Mouse (Mus musculus) kidney, postnatal 0 days (tissue): ENCODE measurements around the gene Zmym1. TPM values are rescaled to one million over a fixed set of nuclear protein-coding genes. Genes with fewer than 3 reads are reported as not detected.

ENCODE experiments used
- ATAC-seq: fragments of 200-750 bp; cut with Nextera tagmentation; replicated peaks from 2 replicates; pipeline ENCODE4 v1.8.0; 2017; ENCODE audit warnings: low read depth, moderate number of reproducible peaks, moderate TSS enrichment, moderate library complexity; ENCODE audit not compliant: low FRiP score
- DNase-seq: peaks from one replicate; pipeline ENCODE4 v3.0.0-alpha.2; 2016; ENCODE audit warnings: low spot score
- H3K27ac ChIP-seq: fragments of 300-500 bp; sonication (generic); 2 replicates; pipeline ENCODE4 v1.5.1; 2014; ENCODE audit warnings: mild to moderate bottlenecking
- H3K27me3 ChIP-seq: fragments of 300-500 bp; sonication (generic); 2 replicates; pipeline ENCODE4 v1.6.1; 2014; ENCODE audit warnings: low read length, mixed read lengths; ENCODE audit not compliant: insufficient read depth
- H3K36me3 ChIP-seq: fragments of 300-500 bp; sonication (generic); 2 replicates; pipeline ENCODE4 v1.6.1; 2014; ENCODE audit warnings: low read length, mixed read lengths; ENCODE audit not compliant: insufficient read depth
- H3K4me1 ChIP-seq: fragments of 300-500 bp; sonication (generic); replicated peaks from 2 replicates; pipeline ENCODE4 v1.6.1; 2014; ENCODE audit warnings: antibody characterized with exemption, low read length, mixed read lengths; ENCODE audit not compliant: insufficient read depth
- H3K4me2 ChIP-seq: fragments of 300-500 bp; sonication (generic); 2 replicates; pipeline ENCODE4 v1.6.1; 2014; ENCODE audit warnings: mild to moderate bottlenecking, low read length, moderate library complexity, mixed read lengths
- H3K4me3 ChIP-seq: fragments of 300-500 bp; sonication (generic); replicated peaks from 2 replicates; pipeline ENCODE4 v1.5.1; 2014; ENCODE audit warnings: low read depth, low read length
- H3K9ac ChIP-seq: fragments of 300-500 bp; sonication (generic); 2 replicates; pipeline ENCODE4 v1.6.1; 2014; ENCODE audit warnings: low read depth, low read length
- H3K9me3 ChIP-seq: fragments of 300-500 bp; sonication (generic); replicated peaks from 2 replicates; pipeline ENCODE4 v1.6.1; 2016; ENCODE audit warnings: low read length, inconsistent platforms, mixed read lengths
- CTCF ChIP-seq: IDR thresholded peaks from 2 replicates; pipeline ENCODE4 v1.5.1; 2016; ENCODE audit warnings: antibody characterized with exemption, low read depth, mild to moderate bottlenecking, moderate library complexity
- WGBS: fragments of 180-500 bp; shearing (Covaris S2); extraction: QIAGEN DNeasy Blood & Tissue Kit; methylation state at CpG from one replicate; pipeline ENCODE4 v1.1.7; 2014; 5-methylcytosine and 5-hydroxymethylcytosine counted together
- polyA plus RNA-seq: library from polyadenylated mRNA; unstranded; fragments of >200 nt; fragmentation: Nextera tagmentation; extraction: Ambion mirVana; gene quantifications from 2 replicates; pipeline ENCODE4 v1.2.1, GENCODE M21; 2015

Gene Zmym1
- polyA plus RNA-seq, 1 experiment from 2014 or later = 12.6 TPM

GRCm38 (mm10) chr4:127054522-127055198 lies 6.3 kb downstream of the Zmym1 start:
- TF ChIP-seq CTCF = peak; percentile 45
- H3K4me3 ChIP-seq = no peak overlapping the region
- ATAC-seq (no peak), DNase-seq (no peak)
- H3K36me3 ChIP-seq = peaks cover 11% of the 10 kb centered on the region; the same call in 1 of the 2 replicates
- no peaks in the 10 kb centered on the region for H3K9me3 ChIP-seq
- WGBS = 84% methylated on average over 7 of the region's 7 CpGs
- no peaks in the 10 kb centered on the region for H3K4me1 ChIP-seq
- H3K27me3 ChIP-seq = no peaks in the 10 kb centered on the region
- H3K4me2 ChIP-seq = no peak overlapping the region
- no peak overlapping the region for H3K27ac ChIP-seq
- no peak overlapping the region for H3K9ac ChIP-seq

DNA sequence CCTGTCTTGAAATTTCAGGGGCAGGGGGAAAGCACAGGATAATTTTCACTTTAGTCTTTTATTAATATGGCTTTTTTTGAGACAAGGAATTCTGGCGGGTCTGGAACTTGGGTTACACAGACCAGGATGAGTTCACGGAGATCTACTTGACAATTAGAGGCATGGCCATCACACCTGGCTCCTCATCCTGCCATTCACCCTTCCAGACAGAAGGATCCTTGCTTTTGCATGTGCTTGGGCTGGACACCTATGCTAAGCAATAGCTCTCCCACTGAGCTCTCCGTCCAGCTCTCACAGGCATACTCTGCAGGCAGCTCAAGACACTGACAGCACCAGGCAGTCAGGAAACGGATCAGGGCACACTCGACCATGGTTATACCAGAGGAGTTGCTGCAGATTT lies 7.9 kb downstream of the Zmym1 start:
- Histone ChIP-seq H3K4me3 (no peak overlapping the region), H3K27me3 (no peaks in the 10 kb centered on the region), H3K9ac (no peak overlapping the region), H3K27ac (no peak overlapping the region), H3K9me3 (no peaks in the 10 kb centered on the region), H3K4me2 (no peak overlapping the region), H3K36me3 (peaks cover 23% of the 10 kb centered on the region), H3K4me1 (no peaks in the 10 kb centered on the region)
- no peak for TF ChIP-seq CTCF
- WGBS = 91% methylated on average over 5 of the region's 5 CpGs
- no peak for DNase-seq
- no peak for ATAC-seq

GRCm38 (mm10) chr4:127051121-127051520 lies 9.8 kb downstream of the Zmym1 start:
- 76% methylated on average over 8 of the region's 8 CpGs for WGBS
- H3K9ac ChIP-seq = no peak overlapping the region
- ATAC-seq (no peak), DNase-seq (no peak)
- no peak overlapping the region for H3K4me2 ChIP-seq
- no peak overlapping the region for H3K27ac ChIP-seq
- no peaks in the 10 kb centered on the region for H3K4me1 ChIP-seq
- no peaks in the 10 kb centered on the region for H3K27me3 ChIP-seq
- H3K4me3 ChIP-seq = no peak overlapping the region
- H3K36me3 ChIP-seq = peaks cover 29% of the 10 kb centered on the region; the same call in 1 of the 2 replicates
- TF ChIP-seq CTCF = no peak
- H3K9me3 ChIP-seq = no peaks in the 10 kb centered on the region

DNA sequence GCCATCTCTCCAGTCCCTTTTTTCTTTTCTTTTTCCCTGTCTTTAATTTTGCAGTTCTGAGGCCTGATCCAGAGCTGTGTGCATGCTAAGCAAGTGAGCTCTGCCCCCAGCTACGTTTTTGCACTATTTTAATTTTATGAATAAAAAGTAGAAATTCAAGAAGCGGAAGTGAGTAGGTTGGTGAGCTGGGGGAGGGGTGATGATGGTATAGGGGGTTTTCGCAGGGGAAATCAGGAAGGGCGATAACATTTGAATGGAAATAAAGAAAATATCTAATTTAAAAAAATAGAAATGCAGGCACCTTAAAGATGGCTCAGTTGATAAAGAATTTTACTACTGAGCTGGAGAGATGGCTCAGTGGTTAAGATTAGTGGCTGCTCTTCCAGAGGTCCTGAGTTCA lies 17.4 kb downstream of the Zmym1 start:
- H3K36me3 ChIP-seq = peaks cover 23% of the 10 kb centered on the region; the same call in 1 of the 2 replicates
- H3K27me3 ChIP-seq = no peaks in the 10 kb centered on the region
- H3K9me3 ChIP-seq = no peaks in the 10 kb centered on the region
- no peaks in the 10 kb centered on the region for H3K4me1 ChIP-seq
- TF ChIP-seq CTCF = no peak
- 80% methylated on average over 4 of the region's 4 CpGs for WGBS
- DNase-seq (no peak), ATAC-seq (no peak)
- H3K4me2 ChIP-seq = no peak overlapping the region
- no peak overlapping the region for H3K27ac ChIP-seq
- no peak overlapping the region for H3K9ac ChIP-seq
- H3K4me3 ChIP-seq = no peak overlapping the region

DNA sequence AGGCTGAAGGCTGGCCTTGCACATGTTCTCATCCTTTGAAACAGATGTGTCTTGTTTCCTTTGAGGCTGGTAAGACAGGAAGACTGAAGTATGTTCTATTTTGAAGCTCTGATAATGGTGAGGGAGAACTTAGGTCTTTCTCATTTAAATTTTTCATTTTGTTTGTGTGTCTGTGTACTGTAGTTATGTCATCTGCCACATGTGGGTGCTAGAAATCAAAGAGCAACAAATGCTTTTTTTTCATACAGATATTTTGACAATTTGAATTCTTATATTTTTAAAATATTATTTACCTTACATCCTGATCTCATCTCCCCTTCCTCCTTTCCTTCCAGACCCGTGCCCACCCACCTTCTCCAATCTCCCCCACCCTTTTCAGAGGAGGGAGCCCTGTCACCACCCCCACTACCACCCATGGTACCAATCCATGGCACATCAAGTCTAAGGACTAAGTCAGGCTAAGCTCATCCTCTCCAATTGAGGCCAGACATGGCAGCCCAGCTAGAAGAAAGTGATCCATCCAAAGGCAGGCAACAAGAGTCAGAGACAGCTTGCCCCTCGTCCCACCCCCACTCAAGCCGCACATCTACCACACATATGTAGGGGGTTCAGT lies 21.0 kb downstream of the Zmym1 start:
- DNase-seq (no peak), ATAC-seq (no peak)
- Histone ChIP-seq H3K4me3 (no peak overlapping the region), H3K27me3 (no peaks in the 10 kb centered on the region), H3K36me3 (peaks cover 38% of the 10 kb centered on the region), H3K4me2 (no peak overlapping the region), H3K9me3 (no peaks in the 10 kb centered on the region), H3K9ac (no peak overlapping the region), H3K4me1 (no peaks in the 10 kb centered on the region), H3K27ac (no peak overlapping the region)
- TF ChIP-seq CTCF = peak; percentile 15; the same call in 1 of the 2 replicates
- WGBS = 70% methylated on average over 3 of the region's 3 CpGs

DNA sequence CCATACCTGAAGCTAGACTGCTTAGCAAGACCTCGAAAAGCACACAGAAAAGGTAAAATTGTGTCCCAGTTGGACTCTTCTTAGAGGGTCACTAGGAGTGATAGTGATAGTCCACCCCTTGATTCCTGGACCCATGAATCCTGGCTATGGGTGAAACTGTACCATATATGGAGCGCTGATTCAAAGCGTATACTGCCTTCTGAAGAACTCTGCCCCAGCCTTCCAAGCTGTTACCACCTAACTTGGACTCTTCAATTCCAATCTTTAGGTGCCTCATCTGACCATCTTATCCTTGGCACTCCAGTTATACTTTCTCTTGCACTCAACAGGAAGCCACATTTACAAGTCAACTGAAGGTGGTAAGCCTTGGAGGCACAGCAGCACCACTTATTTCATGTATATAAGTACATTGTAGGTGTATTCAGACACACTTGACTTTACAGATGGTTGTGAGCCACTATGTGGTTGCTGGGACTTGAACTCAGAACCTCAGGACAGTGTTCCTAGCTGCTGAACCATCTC lies 22.1 kb downstream of the Zmym1 start:
- WGBS = 91% methylated on average over 3 of the region's 3 CpGs
- H3K27me3 ChIP-seq = no peaks in the 10 kb centered on the region
- H3K27ac ChIP-seq = no peak overlapping the region
- ATAC-seq (no peak), DNase-seq (no peak)
- H3K4me2 ChIP-seq = no peak overlapping the region
- H3K9me3 ChIP-seq = no peaks in the 10 kb centered on the region
- H3K4me1 ChIP-seq = no peaks in the 10 kb centered on the region
- no peak overlapping the region for H3K4me3 ChIP-seq
- TF ChIP-seq CTCF = no peak
- H3K36me3 ChIP-seq = peaks cover 40% of the 10 kb centered on the region
- H3K9ac ChIP-seq = no peak overlapping the region
